Mouse (Mus musculus) midbrain, postnatal 0 days (tissue): Measurements from ENCODE around the gene Itih5. TPM values are rescaled to one million over a fixed set of nuclear protein-coding genes. Genes with fewer than 3 reads are reported as not detected.

Experiments used
- ATAC-seq: fragments of 200-750 bp; cut with Nextera tagmentation; 2 replicates; pipeline ENCODE4 v1.8.0; 2017; ENCODE audit warnings: moderate number of reproducible peaks, mild to moderate bottlenecking, moderate TSS enrichment, moderate library complexity; ENCODE audit not compliant: low FRiP score
- DNase-seq: peaks from one replicate; pipeline ENCODE4 v3.0.0-alpha.2; 2015; ENCODE audit warnings: low spot score
- H3K27ac ChIP-seq: fragments of 300-500 bp; sonication (generic); 2 replicates; pipeline ENCODE4 v1.5.1; 2014; ENCODE audit warnings: low read depth, mild to moderate bottlenecking, low read length, mixed read lengths
- H3K27me3 ChIP-seq: fragments of 300-500 bp; sonication (generic); 2 replicates; pipeline ENCODE4 v1.6.1; 2014; ENCODE audit warnings: low read length, control low read depth, mixed read lengths; ENCODE audit not compliant: insufficient read depth
- H3K36me3 ChIP-seq: fragments of 300-500 bp; sonication (generic); 2 replicates; pipeline ENCODE4 v1.6.1; 2014; ENCODE audit warnings: low read length, control low read depth, mixed read lengths; ENCODE audit not compliant: insufficient read depth
- H3K4me1 ChIP-seq: fragments of 300-500 bp; sonication (generic); 2 replicates; pipeline ENCODE4 v1.6.1; 2014; ENCODE audit warnings: mild to moderate bottlenecking, control low read depth, antibody characterized with exemption, low read length, mixed read lengths; ENCODE audit not compliant: insufficient read depth
- H3K4me2 ChIP-seq: fragments of 300-500 bp; sonication (generic); 2 replicates; pipeline ENCODE4 v1.6.1; 2014; ENCODE audit warnings: low read depth, mild to moderate bottlenecking, low read length, mixed read lengths; ENCODE audit not compliant: poor library complexity, severe bottlenecking
- H3K4me3 ChIP-seq: fragments of 300-500 bp; sonication (generic); 2 replicates; pipeline ENCODE4 v1.5.1; 2014; ENCODE audit warnings: low read depth, mild to moderate bottlenecking, low read length, moderate library complexity
- H3K9ac ChIP-seq: fragments of 300-500 bp; sonication (generic); replicated peaks from 2 replicates; pipeline ENCODE4 v1.6.1; 2014; ENCODE audit warnings: mild to moderate bottlenecking, low read length, moderate library complexity, mixed read lengths; ENCODE audit not compliant: poor library complexity, severe bottlenecking
- H3K9me3 ChIP-seq: fragments of 300-500 bp; sonication (generic); 2 replicates; pipeline ENCODE4 v1.6.1; 2016; ENCODE audit warnings: low read length, control low read depth
- CTCF ChIP-seq: IDR thresholded peaks from 2 replicates; pipeline ENCODE4 v1.5.1; 2016; ENCODE audit warnings: antibody characterized with exemption, mild to moderate bottlenecking
- WGBS: fragments of 180-500 bp; shearing (Covaris S2); extraction: QIAGEN DNeasy Blood & Tissue Kit; methylation state at CpG from one replicate; pipeline ENCODE4 v1.1.7; 2014; 5-methylcytosine and 5-hydroxymethylcytosine counted together
- polyA plus RNA-seq: library from polyadenylated mRNA; unstranded; fragments of >200 nt; fragmentation: Nextera tagmentation; extraction: Ambion mirVana; gene quantifications from 2 replicates; pipeline ENCODE4 v1.2.1, GENCODE M21; 2015
- total RNA-seq: library from RNA; depleted of rRNA; stranded (reverse); fragments of >200 nt; gene quantifications from 2 replicates; pipeline ENCODE4 v1.2.3, GENCODE M21; 2014

Gene Itih5
- total and polyA plus RNA-seq, 2 experiments from 2014 or later: 10.2 to 18.3 TPM

DNA sequence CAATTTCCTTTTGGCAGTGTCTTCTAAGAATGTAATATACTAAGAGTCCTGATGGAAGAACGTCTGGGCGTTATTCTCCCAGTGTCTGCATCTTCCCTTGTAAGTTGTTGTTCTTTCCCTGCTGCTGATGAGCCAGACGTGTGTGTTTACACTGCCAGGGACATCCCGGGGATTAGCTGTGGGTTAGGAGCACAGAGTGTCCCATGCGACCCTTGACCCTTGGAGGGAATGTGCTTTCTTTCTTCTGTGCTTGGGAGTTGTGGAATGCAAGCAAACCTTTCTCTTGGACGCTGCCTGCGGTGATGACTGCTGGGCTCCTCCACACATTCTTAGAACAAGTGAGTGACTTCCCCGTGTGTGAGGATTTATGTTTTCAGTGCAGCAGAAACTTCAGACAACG is 89.6 kb downstream of the Itih5 start:
- Histone ChIP-seq H3K9me3 (no peaks in the 10 kb centered on the region), H3K4me3 (no peak overlapping the region), H3K27ac (no peak overlapping the region), H3K9ac (no peak overlapping the region), H3K4me2 (no peak overlapping the region), H3K27me3 (no peaks in the 10 kb centered on the region), H3K36me3 (no peaks in the 10 kb centered on the region), H3K4me1 (no peaks in the 10 kb centered on the region)
- no peak for DNase-seq
- 9% methylated on average over 9 of the region's 9 CpGs for WGBS
- no peak for TF ChIP-seq CTCF
- ATAC-seq: no peak

DNA sequence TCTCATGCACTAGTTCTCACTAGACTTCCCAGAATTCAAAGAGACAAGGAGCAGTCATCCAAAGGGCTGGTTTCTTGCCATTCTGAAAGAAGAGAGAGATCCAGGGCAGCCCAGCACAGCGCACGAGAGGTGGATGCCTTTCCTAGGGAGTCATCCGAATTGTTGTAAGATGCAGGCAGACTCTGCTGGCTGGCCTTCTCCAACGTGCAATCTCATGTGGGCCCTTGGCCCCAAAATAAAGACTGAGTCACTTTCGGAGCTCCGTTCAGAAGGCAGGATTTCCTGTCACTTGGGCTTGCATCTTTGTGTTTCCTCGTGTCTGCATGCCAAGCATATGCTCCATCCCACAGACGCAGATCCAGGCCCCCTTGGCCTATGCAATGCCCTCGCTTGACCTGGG is 97.1 kb downstream of the Itih5 start:
- 75% methylated on average over 9 of the region's 9 CpGs for WGBS

DNA sequence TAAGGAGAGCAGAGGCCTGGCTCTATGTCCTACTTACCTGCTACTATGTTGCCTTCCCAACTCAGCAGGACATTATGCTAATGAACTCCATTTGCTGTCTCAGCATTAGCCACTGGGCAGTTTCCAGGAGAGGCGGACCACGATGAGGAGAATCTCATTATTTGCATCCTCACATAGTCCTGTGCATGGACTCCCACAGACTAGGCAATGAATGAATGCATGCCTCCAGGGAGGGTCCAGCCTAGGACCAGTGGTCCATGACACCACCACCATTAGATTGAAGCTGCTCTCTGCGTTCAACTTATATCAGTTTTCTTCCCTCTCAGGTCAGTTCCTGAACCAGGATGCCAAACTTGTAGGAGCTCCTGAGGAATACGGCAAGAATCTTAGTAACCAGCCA is 97.6 kb downstream of the Itih5 start:
- H3K27me3 ChIP-seq: no peaks in the 10 kb centered on the region
- no peak overlapping the region for H3K9ac ChIP-seq
- no peak for DNase-seq
- no peak overlapping the region for H3K4me3 ChIP-seq
- ATAC-seq: no peak
- no peak overlapping the region for H3K27ac ChIP-seq
- no peak for TF ChIP-seq CTCF
- 56% methylated on average over 4 of the region's 4 CpGs for WGBS
- no peak overlapping the region for H3K4me2 ChIP-seq
- no peaks in the 10 kb centered on the region for H3K4me1 ChIP-seq
- no peaks in the 10 kb centered on the region for H3K36me3 ChIP-seq
- no peaks in the 10 kb centered on the region for H3K9me3 ChIP-seq

More for the DNA sequence above, 97.1 kb downstream of the Itih5 start:
- DNase-seq (no peak), ATAC-seq (no peak)
- Histone ChIP-seq H3K4me1 (no peaks in the 10 kb centered on the region), H3K9me3 (no peaks in the 10 kb centered on the region), H3K9ac (no peak overlapping the region), H3K36me3 (no peaks in the 10 kb centered on the region), H3K4me3 (no peak overlapping the region), H3K27me3 (no peaks in the 10 kb centered on the region), H3K4me2 (no peak overlapping the region), H3K27ac (no peak overlapping the region)
- no peak for TF ChIP-seq CTCF

DNA sequence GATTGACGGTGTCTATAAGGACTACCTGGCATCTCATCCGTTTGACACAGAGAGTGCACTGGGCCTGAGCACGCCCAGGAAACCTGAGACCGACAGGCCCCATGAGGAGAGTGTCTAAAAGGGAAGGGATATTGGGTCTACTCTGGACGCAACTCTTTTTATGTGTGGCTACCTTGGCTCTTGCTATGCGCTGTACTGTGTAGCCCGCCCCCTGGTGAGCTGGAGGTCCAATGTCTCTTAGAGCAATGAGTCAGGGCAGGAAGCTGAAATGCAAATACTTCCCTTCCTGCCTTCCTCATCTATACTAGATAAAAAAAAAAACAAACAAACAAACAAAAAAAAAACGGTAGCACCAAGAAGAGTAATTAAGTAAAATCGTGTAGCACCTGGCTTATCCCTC is 98.1 kb downstream of the Itih5 start:
- Histone ChIP-seq H3K4me3 (no peak overlapping the region), H3K9me3 (no peaks in the 10 kb centered on the region), H3K4me2 (no peak overlapping the region), H3K27ac (no peak overlapping the region), H3K4me1 (no peaks in the 10 kb centered on the region), H3K9ac (no peak overlapping the region), H3K36me3 (no peaks in the 10 kb centered on the region), H3K27me3 (no peaks in the 10 kb centered on the region)
- DNase-seq (no peak), ATAC-seq (no peak)
- no peak for TF ChIP-seq CTCF
- 95% methylated on average over 9 of the region's 9 CpGs for WGBS

DNA sequence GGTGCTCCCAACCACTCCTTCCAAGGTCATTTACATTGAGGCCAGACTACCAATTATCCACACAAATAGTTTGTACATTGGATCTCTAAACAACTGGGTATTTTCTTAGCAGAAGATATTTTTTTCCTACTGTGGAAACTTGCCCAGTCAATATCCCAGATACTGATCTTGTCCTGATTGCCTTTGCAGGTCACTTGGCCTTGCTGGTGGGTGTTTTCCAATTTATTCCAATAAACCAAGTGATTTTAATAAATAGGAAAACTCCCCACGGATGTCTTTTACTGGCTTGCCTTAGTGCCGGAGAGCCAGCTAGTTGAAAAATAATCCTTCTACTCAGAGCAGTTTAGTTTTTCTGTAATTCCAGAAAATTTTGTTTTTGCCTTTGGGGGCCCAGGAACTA is 98.6 kb downstream of the Itih5 start:
- Histone ChIP-seq H3K27me3 (no peaks in the 10 kb centered on the region), H3K27ac (no peak overlapping the region), H3K4me1 (no peaks in the 10 kb centered on the region), H3K4me3 (no peak overlapping the region), H3K9ac (no peak overlapping the region), H3K36me3 (no peaks in the 10 kb centered on the region), H3K9me3 (no peaks in the 10 kb centered on the region), H3K4me2 (no peak overlapping the region)
- WGBS: 86% methylated on average over 2 of the region's 2 CpGs
- ATAC-seq (no peak), DNase-seq (no peak)
- TF ChIP-seq CTCF: no peak

DNA sequence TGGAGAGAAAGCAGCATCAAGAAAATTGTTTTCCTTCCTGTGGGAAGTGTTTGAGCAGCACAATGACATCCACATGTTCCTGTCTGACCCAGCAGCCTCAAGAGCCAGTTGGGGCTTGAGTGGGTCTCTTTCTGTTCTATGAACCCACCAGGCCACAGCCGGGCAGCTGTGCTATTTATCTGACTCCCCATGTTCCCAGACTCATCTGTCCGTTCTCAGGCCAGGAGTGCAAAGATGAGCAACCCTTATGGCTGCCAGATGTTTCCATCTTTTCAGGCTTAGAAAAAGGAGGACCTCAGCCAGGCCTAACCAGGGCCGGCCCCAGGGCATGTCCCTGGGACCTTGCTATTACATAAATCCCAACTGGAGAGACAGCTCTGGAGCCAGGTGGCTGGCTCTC is 100.0 kb downstream of the Itih5 start:
- ATAC-seq (no peak), DNase-seq (no peak)
- H3K4me3 ChIP-seq: no peak overlapping the region
- H3K27me3 ChIP-seq: no peaks in the 10 kb centered on the region
- H3K9me3 ChIP-seq: no peaks in the 10 kb centered on the region
- no peak overlapping the region for H3K27ac ChIP-seq
- no peak overlapping the region for H3K9ac ChIP-seq
- 90% methylated on average over 3 of the region's 3 CpGs for WGBS
- TF ChIP-seq CTCF: no peak
- no peak overlapping the region for H3K4me2 ChIP-seq
- no peaks in the 10 kb centered on the region for H3K4me1 ChIP-seq
- no peaks in the 10 kb centered on the region for H3K36me3 ChIP-seq
